Mouse (Mus musculus) lung, embryonic 15.5 days (tissue): Measurements from ENCODE around the gene Sulf2. TPM values are rescaled to one million over a fixed set of nuclear protein-coding genes. Genes with fewer than 3 reads are reported as not detected.
A peak's percentile ranks its signal among the peaks of the same experiment; 100 is the strongest.

Source experiments
- ATAC-seq: fragments of 200-750 bp; cut with Nextera tagmentation; 2 replicates; pipeline ENCODE4 v1.8.0; 2017; ENCODE audit warnings: moderate number of reproducible peaks, borderline replicate concordance; ENCODE audit not compliant: low FRiP score, low TSS enrichment; ENCODE audit errors: extremely low read depth
- H3K27ac ChIP-seq: fragments of 300-500 bp; sonication (generic); 2 replicates; pipeline ENCODE4 v1.5.1; 2015; ENCODE audit warnings: moderate library complexity, mild to moderate bottlenecking, inconsistent platforms
- H3K27me3 ChIP-seq: fragments of 300-500 bp; sonication (generic); 2 replicates; pipeline ENCODE4 v1.6.1; 2015; ENCODE audit warnings: inconsistent platforms
- H3K36me3 ChIP-seq: fragments of 300-500 bp; sonication (generic); 2 replicates; pipeline ENCODE4 v1.6.1; 2015; ENCODE audit warnings: inconsistent platforms
- H3K4me1 ChIP-seq: fragments of 300-500 bp; sonication (generic); 2 replicates; pipeline ENCODE4 v1.6.1; 2015; ENCODE audit warnings: inconsistent platforms
- H3K4me2 ChIP-seq: fragments of 300-500 bp; sonication (generic); 2 replicates; pipeline ENCODE4 v1.6.1; 2015; ENCODE audit warnings: inconsistent platforms, mild to moderate bottlenecking, moderate library complexity
- H3K4me3 ChIP-seq: fragments of 300-500 bp; sonication (generic); 2 replicates; pipeline ENCODE4 v1.5.1; 2015; ENCODE audit warnings: mild to moderate bottlenecking, inconsistent platforms
- H3K9ac ChIP-seq: fragments of 300-500 bp; sonication (generic); 2 replicates; pipeline ENCODE4 v1.6.1; 2015; ENCODE audit warnings: inconsistent platforms
- H3K9me3 ChIP-seq: fragments of 300-500 bp; sonication (generic); 2 replicates; pipeline ENCODE4 v1.6.1; 2016; ENCODE audit warnings: inconsistent platforms
- WGBS: fragments of 180-500 bp; shearing (Covaris S2); methylation state at CpG from one replicate; pipeline ENCODE4 v1.1.7; 2015; 5-methylcytosine and 5-hydroxymethylcytosine counted together
- polyA plus RNA-seq: library from polyadenylated mRNA; unstranded; fragments of >200 nt; fragmentation: Nextera tagmentation; extraction: Ambion mirVana; gene quantifications from 2 replicates; pipeline ENCODE4 v1.2.1, GENCODE M21; 2015

Gene Sulf2
- polyA plus RNA-seq, 1 experiment from 2014 or later: 40.2 TPM

DNA sequence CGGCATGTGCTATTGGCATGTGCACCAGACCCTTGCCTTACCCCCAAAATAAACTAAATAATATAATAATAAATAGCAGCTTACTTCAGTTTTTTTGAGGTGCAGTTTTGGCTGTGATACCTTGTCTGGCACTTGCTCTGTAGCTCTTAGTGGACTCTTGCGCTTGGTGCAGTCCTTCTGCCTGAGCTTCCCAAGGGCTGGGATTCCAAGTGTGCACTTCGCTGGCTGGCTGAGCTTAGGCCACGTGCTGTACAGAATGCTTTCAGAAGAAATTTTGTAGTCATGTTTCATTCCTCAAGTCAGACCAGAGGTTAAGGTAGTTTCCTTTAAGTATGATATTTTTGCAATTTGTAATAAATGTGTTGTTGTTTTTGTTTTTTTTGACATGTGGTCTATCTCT lies 115.8 kb downstream of the Sulf2 start:
- H3K4me3 ChIP-seq: no peak overlapping the region
- no peak overlapping the region for H3K4me2 ChIP-seq
- 81% methylated on average over 4 of the region's 4 CpGs for WGBS
- H3K36me3 ChIP-seq: 0 out of 2 replicates have a peak, but pooled peaks cover 4% of the 10 kb centered on the region
- no peak for ATAC-seq
- peaks cover 10% of the 10 kb centered on the region; the same call in 1 of the 2 replicates for H3K4me1 ChIP-seq
- no peak overlapping the region for H3K9ac ChIP-seq
- no peaks in the 10 kb centered on the region for H3K9me3 ChIP-seq
- H3K27ac ChIP-seq: no peak overlapping the region
- H3K27me3 ChIP-seq: no peaks in the 10 kb centered on the region

DNA sequence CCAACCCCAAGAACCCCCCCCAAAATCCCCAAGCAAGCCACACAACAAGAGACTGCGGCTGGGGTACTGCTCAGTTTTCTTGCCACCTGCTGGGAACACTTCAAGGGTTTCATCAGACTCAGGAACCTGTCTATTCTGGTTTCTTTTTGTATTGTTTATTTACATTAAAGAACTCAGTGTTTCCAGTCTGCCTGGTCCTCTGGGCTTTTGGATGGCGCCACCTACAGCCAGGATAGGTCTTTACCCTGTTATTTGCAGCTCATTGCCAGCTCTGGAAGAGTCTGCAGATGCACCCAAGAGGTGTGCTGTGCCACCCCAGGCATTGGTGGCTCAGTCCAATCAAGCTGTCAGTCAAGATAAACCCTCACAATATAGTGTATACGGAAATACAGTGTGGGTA lies 119.7 kb downstream of the Sulf2 start:
- Histone ChIP-seq H3K9ac (no peak overlapping the region), H3K9me3 (no peaks in the 10 kb centered on the region), H3K36me3 (0 out of 2 replicates have a peak, but pooled peaks cover 4% of the 10 kb centered on the region), H3K27me3 (no peaks in the 10 kb centered on the region), H3K4me3 (no peak overlapping the region), H3K27ac (no peak overlapping the region), H3K4me2 (no peak overlapping the region), H3K4me1 (peaks cover 19% of the 10 kb centered on the region)
- ATAC-seq: no peak
- 38% methylated on average over 3 of the region's 3 CpGs for WGBS

DNA sequence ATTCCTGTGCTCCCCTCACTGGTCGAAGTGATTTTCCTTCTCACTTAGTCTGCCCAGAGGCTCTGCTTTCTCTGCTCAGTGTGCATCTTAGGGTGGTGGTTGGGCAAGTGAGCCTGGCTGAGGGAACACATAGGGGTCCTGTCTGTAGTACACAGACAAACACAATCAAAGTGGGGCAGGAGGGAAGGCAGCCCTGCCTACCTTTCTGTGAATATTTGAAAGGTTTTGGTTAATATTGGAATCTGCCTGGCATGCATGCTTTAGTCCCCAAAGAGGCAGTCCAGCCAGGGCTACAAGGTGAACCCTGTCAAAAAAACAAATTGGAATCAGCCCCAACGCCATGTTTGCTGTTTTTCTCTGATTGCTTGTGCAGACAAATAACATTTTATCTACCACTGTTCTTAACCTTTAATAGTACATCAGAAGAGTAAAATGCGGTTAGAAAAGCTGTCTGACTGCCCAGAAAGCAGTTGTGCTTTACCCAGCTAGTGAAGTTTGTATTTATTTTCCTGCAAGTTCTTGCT lies 120.4 kb downstream of the Sulf2 start:
- no peak overlapping the region for H3K27ac ChIP-seq
- H3K4me3 ChIP-seq: no peak overlapping the region
- no peak overlapping the region for H3K4me2 ChIP-seq
- H3K9ac ChIP-seq: no peak overlapping the region
- no peaks in the 10 kb centered on the region for H3K9me3 ChIP-seq
- WGBS: 45% methylated on average over 3 of the region's 3 CpGs
- 0 out of 2 replicates have a peak, but pooled peaks cover 4% of the 10 kb centered on the region for H3K36me3 ChIP-seq
- H3K4me1 ChIP-seq: peaks cover 25% of the 10 kb centered on the region
- H3K27me3 ChIP-seq: no peaks in the 10 kb centered on the region
- no peak for ATAC-seq

DNA sequence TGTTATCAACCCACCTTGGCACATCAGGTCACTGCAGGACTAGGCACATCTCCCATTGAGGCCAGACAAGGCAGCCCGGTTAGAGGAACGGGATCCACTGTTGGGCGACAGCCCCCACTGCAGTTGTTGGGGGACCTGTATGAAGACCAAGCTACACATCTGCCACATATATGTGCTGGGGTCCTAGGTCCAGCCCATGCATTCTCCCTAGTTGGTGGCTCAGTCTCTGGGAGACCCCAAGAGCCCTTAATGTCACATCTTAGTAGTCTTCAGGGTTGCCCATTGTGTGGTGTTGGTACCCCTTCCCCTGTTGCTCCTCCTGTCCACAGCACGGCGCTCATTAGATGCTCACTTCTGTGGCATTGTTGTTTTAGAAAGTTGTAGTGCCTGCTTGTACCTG lies 122.8 kb downstream of the Sulf2 start:
- no peaks in the 10 kb centered on the region for H3K27me3 ChIP-seq
- H3K27ac ChIP-seq: no peak overlapping the region
- H3K36me3 ChIP-seq: 0 out of 2 replicates have a peak, but pooled peaks cover 4% of the 10 kb centered on the region
- no peaks in the 10 kb centered on the region for H3K9me3 ChIP-seq
- H3K4me1 ChIP-seq: peaks cover 40% of the 10 kb centered on the region
- no peak overlapping the region for H3K9ac ChIP-seq
- H3K4me2 ChIP-seq: no peak overlapping the region
- no peak for ATAC-seq
- H3K4me3 ChIP-seq: no peak overlapping the region
- 85% methylated on average over 5 of the region's 5 CpGs for WGBS

DNA sequence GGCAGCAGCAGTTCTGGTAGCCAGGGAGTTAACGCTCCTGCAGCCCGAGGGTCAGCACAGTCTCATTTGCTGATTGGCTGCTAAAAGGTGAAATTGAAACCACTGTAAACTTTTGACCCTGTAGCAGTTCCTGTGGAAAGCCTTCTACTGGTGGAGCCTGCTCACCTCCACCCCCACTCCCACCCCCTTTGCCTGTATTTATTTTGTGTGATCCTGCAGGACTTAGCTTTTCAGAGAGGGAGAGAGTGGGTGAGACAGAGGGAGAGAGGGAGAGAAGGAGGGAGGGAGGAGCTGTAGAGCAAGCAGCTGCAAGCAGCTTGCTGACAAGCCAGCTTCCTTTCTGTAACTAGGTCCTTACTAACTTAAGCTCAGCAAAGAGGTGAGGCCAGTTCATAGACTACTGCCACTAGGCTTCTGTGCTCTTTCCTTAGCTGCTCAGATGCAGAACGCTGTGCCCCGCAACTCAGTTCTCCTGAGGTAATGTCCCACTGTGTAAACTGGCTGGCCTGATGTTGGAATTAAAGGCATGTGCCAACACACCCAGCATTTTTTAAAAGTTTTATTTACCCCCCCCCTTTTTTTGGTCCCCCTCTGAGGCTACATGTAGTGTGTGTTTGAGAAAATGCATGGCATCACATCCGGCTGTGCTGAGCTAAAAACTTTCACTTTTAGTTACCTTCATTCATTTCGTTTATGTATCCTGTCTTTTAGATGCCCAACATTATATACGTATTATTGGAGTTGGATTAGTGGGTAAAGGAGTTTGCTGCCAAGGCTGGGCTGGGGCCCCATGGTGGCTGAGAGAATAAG lies 124.1 kb downstream of the Sulf2 start:
- Histone ChIP-seq H3K4me1 (peaks cover 41% of the 10 kb centered on the region), H3K27ac (peak overlapping the region; percentile 91), H3K4me3 (peak overlapping the region; percentile 14), H3K4me2 (peak overlapping the region; percentile 51), H3K27me3 (no peaks in the 10 kb centered on the region), H3K9ac (no peak overlapping the region), H3K9me3 (no peaks in the 10 kb centered on the region), H3K36me3 (no peaks in the 10 kb centered on the region)
- WGBS: 9% methylated on average over 7 of the region's 7 CpGs
- ATAC-seq: peak; percentile 92

DNA sequence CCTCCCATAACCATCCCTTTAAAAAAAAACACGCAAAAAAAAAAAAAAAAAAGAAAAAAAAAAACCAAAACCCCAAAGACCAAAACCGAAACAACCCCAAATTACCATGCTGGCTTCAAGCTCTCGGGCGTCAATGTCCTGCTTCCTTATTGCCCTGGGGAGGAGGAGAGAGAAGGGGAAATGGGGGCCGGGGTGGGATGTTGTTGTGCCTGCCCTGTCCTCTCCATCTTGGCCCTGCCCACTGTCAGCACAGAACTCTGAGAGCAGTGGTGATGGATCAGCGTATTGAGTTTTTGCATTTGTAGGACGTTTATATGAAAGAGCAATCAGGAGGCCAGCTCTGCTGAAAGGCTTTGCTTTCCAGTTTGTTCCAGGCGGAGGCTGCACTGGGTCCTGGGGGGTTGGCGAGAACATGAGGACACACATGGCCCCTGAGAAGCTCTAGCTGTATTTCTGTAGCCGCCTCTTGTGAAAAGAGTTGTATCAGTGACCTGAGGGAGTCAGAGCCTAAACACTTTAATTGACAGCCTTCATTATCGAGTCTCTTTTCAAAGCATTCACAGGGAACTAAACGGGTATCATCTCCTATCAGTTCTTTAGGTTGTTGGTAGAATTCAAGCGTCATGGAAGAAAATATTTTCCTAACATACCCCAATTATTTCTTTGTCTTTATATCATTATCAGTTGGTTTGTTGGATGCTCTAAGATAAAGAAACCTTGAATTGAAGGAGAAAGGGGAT lies 125.0 kb downstream of the Sulf2 start:
- peak overlapping the region; percentile 51 for H3K4me2 ChIP-seq
- peak overlapping the region; percentile 14 for H3K4me3 ChIP-seq
- peaks cover 39% of the 10 kb centered on the region for H3K4me1 ChIP-seq
- ATAC-seq: peak; percentile 15; the same call in 1 of the 2 replicates
- H3K27ac ChIP-seq: peak overlapping the region; percentile 91
- H3K36me3 ChIP-seq: no peaks in the 10 kb centered on the region
- peak overlapping the region; percentile 29; the same call in 1 of the 2 replicates for H3K9ac ChIP-seq
- WGBS: 4% methylated on average over 13 of the region's 13 CpGs
- no peaks in the 10 kb centered on the region for H3K27me3 ChIP-seq
- no peaks in the 10 kb centered on the region for H3K9me3 ChIP-seq

DNA sequence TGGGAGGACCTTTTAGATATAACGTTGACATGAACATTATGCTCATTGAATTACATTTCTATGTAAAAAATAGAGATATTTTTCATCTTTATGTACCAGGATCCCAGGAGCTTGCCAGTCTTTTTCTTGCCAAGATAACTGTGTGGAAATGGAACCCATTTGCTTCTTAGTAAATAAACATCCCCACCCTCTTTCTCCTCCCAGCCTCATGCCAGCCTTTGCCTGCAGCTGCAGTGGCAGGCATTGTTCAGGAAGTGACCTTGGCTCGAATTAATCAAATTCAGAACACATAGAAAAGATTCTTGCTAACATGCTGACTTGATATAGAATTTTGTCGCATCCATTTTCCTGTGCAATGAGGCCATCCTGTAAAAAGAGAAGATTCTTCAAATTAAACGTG lies 126.2 kb downstream of the Sulf2 start:
- Histone ChIP-seq H3K36me3 (no peaks in the 10 kb centered on the region), H3K27me3 (no peaks in the 10 kb centered on the region), H3K4me2 (no peak overlapping the region), H3K4me3 (no peak overlapping the region), H3K9ac (no peak overlapping the region), H3K27ac (no peak overlapping the region; the same call in 1 of the 2 replicates), H3K4me1 (peaks cover 40% of the 10 kb centered on the region), H3K9me3 (no peaks in the 10 kb centered on the region)
- ATAC-seq: no peak
- WGBS: 30% methylated on average over 4 of the region's 4 CpGs

DNA sequence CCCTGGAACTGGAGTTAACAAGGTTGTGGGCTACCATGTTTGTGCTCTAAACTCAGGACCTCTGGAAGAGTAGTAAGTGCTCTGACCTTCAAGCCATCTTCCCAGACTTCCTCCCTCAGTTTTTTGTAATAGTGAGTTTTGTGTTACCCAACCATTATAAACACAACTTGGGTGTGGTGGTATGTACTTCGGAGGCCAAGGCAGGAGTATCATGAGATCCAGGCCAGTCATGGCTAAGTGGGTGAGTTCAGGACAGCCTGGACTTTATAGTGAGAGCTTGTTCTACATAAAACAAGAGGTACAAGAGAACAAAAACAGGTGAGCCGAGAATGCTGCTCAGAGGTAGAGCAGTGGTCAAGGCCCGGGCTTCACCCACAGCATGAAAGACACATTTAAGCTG lies 127.6 kb downstream of the Sulf2 start:
- Histone ChIP-seq H3K4me1 (peaks cover 45% of the 10 kb centered on the region), H3K27me3 (no peaks in the 10 kb centered on the region), H3K4me3 (no peak overlapping the region), H3K36me3 (no peaks in the 10 kb centered on the region), H3K9me3 (no peaks in the 10 kb centered on the region), H3K9ac (no peak overlapping the region), H3K4me2 (no peak overlapping the region), H3K27ac (no peak overlapping the region)
- WGBS: 78% methylated on average over 3 of the region's 3 CpGs
- ATAC-seq: no peak

DNA sequence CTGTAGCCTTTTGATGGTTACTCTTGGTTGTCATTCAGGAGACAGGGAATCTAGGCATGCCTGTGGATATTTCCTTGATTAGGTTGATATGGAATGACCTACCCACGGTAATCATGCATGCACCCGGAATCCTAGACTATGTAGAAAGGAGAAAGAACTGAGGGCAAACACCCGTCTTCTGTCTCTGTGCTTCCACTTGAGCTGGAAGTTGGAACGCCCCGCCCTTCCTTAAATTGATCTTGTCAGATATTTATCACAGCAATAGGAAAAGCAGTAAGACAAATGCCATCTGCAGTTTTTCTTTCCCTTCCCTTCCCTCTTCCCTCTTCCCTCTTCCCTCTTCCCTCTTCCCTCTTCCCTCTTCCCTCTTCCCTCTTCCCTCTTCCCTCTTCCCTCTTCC lies 129.5 kb downstream of the Sulf2 start:
- no peak for ATAC-seq
- WGBS: 51% methylated on average over 5 of the region's 5 CpGs
- Histone ChIP-seq H3K36me3 (no peaks in the 10 kb centered on the region), H3K4me3 (no peak overlapping the region), H3K4me2 (no peak overlapping the region), H3K9me3 (no peaks in the 10 kb centered on the region), H3K27me3 (no peaks in the 10 kb centered on the region), H3K9ac (no peak overlapping the region), H3K4me1 (peaks cover 41% of the 10 kb centered on the region), H3K27ac (no peak overlapping the region)

DNA sequence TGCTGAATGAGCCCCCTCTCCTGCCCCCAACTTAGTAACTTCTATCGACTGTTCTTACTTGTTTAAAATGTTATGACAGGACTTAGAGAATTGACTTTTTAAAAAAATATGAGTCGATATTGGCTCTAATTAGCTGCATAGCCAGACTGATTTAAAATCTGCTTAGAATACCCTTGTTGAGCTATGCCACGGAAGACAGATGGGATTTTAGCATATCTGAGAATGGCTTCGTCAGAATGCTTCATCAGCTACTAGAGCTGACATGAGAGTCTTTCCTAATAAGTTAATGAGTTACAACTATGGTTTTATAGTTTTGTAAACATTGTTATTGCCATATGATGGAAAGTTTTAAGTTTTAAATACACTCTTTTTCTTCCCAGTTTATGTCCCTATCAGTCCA lies 130.8 kb downstream of the Sulf2 start:
- H3K4me2 ChIP-seq: no peak overlapping the region
- peaks cover 35% of the 10 kb centered on the region for H3K4me1 ChIP-seq
- H3K9me3 ChIP-seq: no peaks in the 10 kb centered on the region
- no peak overlapping the region for H3K9ac ChIP-seq
- no peak for ATAC-seq
- no peak overlapping the region for H3K4me3 ChIP-seq
- 78% methylated on average over 4 of the region's 4 CpGs for WGBS
- no peaks in the 10 kb centered on the region for H3K36me3 ChIP-seq
- no peaks in the 10 kb centered on the region for H3K27me3 ChIP-seq
- no peak overlapping the region for H3K27ac ChIP-seq

DNA sequence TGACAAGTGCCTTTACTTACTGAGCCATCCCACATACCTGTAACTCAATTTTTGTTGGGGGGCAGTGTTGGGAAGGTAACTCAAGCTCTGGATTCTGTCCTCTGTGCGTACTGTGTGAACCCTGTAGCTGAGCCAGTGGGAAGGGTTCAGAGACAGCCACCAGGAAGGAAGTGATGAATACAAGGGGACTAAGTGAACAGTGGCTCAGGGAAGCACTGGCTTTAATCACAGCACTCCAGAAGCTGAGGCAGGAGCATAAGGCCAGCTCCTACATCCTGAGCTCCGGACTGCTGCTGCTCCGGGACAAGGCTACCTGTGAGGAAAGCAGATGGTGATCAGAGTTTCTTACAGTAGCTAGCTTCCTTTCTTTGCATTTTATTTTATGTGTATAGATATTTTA lies 131.4 kb downstream of the Sulf2 start:
- Histone ChIP-seq H3K9ac (no peak overlapping the region), H3K27ac (no peak overlapping the region), H3K9me3 (no peaks in the 10 kb centered on the region), H3K36me3 (no peaks in the 10 kb centered on the region), H3K4me1 (peaks cover 30% of the 10 kb centered on the region), H3K4me2 (no peak overlapping the region), H3K4me3 (no peak overlapping the region), H3K27me3 (no peaks in the 10 kb centered on the region)
- no peak for ATAC-seq
- 76% methylated on average over 3 of the region's 3 CpGs for WGBS
